In the genomic region with DNA sequence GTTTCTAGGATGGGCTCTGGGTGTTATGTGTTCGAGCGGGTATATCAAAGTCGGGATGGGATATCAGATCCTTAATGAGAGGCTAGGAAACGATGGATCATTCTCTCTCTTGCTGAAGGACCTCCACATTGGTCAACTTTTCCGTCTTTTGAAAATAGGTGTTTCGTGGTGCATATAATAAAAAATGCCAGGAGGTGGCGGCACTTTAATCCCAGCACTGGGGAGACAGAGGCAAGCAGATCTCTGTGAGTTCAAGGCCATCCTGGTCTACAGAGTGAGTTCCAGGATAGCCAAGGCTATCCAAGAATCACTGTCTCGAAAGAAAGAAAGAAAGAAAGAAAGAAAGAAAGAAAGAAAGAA, we compare ENCODE assay signal across 8 mouse cellular contexts. TPM values are rescaled to one million over a fixed set of nuclear protein-coding genes. Genes with fewer than 3 reads are reported as not detected.
DNase-seq lines count a peak whose midpoint lies in the region; ATAC-seq and TF ChIP-seq lines count a peak whose summit lies in the region.

No protein-coding gene starts in this region.

- H3K4me1 ChIP-seq in lung, postnatal 0 days (ENCODE audit: insufficient read depth, low read depth, low read length), result peaks cover 10% of the 10 kb centered on the region; the same call in 1 of the 2 replicates
- peaks cover 38% of the 10 kb centered on the region for H3K4me1 ChIP-seq in forebrain, embryonic 13.5 days
- H3K4me1 ChIP-seq in liver, embryonic 11.5 days (replicated peaks; ENCODE audit: control insufficient read depth, insufficient read depth, low read length), result peaks cover 34% of the 10 kb centered on the region
- H3K4me1 ChIP-seq in stomach, embryonic 14.5 days (ENCODE audit: control insufficient read depth, insufficient read depth, low read length), result peaks cover 19% of the 10 kb centered on the region; the same call in 1 of the 2 replicates

- intact Hi-C loops in left cerebral cortex, adult 2 months (cut with DNase I), result no loop called here

- H3K9me3 ChIP-seq in lung, postnatal 0 days (ENCODE audit: low read length), result no peaks in the 10 kb centered on the region
- H3K9me3 ChIP-seq in forebrain, embryonic 13.5 days (replicated peaks), result no peaks in the 10 kb centered on the region
- no peaks in the 10 kb centered on the region for H3K9me3 ChIP-seq in liver, embryonic 11.5 days (ENCODE audit: control insufficient read depth, low read length)
- no peaks in the 10 kb centered on the region for H3K9me3 ChIP-seq in stomach, embryonic 14.5 days (ENCODE audit: control insufficient read depth, low read depth, low read length)

- no peak overlapping the region for H3K27ac ChIP-seq in lung, postnatal 0 days (ENCODE audit: low read length)
- H3K27ac ChIP-seq in forebrain, embryonic 13.5 days, result no peak overlapping the region
- peak overlapping the region; percentile 50 for H3K27ac ChIP-seq in liver, embryonic 11.5 days (ENCODE audit: low read depth, low read length)
- H3K27ac ChIP-seq in stomach, embryonic 14.5 days (ENCODE audit: low read length), result no peak overlapping the region
- no peak overlapping the region for H3K27ac ChIP-seq in left cerebral cortex, adult 2 months

- no peak overlapping the region for H3K4me2 ChIP-seq in lung, postnatal 0 days (replicated peaks; ENCODE audit: low read depth, low read length)
- peak overlapping the region; percentile 24; the same call in 1 of the 2 replicates for H3K4me2 ChIP-seq in forebrain, embryonic 13.5 days
- peak overlapping the region; percentile 94 for H3K4me2 ChIP-seq in liver, embryonic 11.5 days
- H3K4me2 ChIP-seq in stomach, embryonic 14.5 days (replicated peaks; ENCODE audit: low read depth, low read length), result peak overlapping the region; percentile 17; the same call in 1 of the 2 replicates

- WGBS in lung, postnatal 0 days, result 10% methylated on average over 8 of the region's 8 CpGs
- WGBS in forebrain, embryonic 13.5 days, result 13% methylated on average over 8 of the region's 8 CpGs
- WGBS in liver, embryonic 11.5 days, result 11% methylated on average over 8 of the region's 8 CpGs
- WGBS in stomach, embryonic 14.5 days, result 12% methylated on average over 8 of the region's 8 CpGs

- H3K4me3 ChIP-seq in lung, postnatal 0 days (ENCODE audit: low read depth, low read length), result no peak overlapping the region
- peak overlapping the region; percentile 93 for H3K4me3 ChIP-seq in forebrain, embryonic 13.5 days
- peak overlapping the region; percentile 100 for H3K4me3 ChIP-seq in liver, embryonic 11.5 days (ENCODE audit: low read depth, low read length)
- peak overlapping the region; percentile 5; the same call in 1 of the 2 replicates for H3K4me3 ChIP-seq in stomach, embryonic 14.5 days (ENCODE audit: low read depth, low read length)
- no peak overlapping the region for H3K4me3 ChIP-seq in left cerebral cortex, adult 2 months

- no peak for ATAC-seq in lung, postnatal 0 days
- ATAC-seq in forebrain, embryonic 13.5 days, result 0 out of 2 replicates have a peak, but pooled peaks have one; percentile 7
- no peak for ATAC-seq in liver, embryonic 11.5 days (replicated peaks; ENCODE audit: low FRiP score)
- no peak for ATAC-seq in stomach, embryonic 14.5 days (ENCODE audit: insufficient number of reproducible peaks, insufficient read depth, low FRiP score, low read depth)
- ATAC-seq in inflammation-experienced regulatory T-cells, adult 6 months, result no peak

- peak; percentile 42 for TF ChIP-seq CTCF in lung, postnatal 0 days (IDR thresholded peaks at IDR 0.05)
- TF ChIP-seq CTCF in left cerebral cortex, adult 2 months (IDR thresholded peaks at IDR 0.05), result no peak; the same call in 1 of the 2 replicates

- no peak for DNase-seq in lung, postnatal 0 days (ENCODE audit: low spot score)
- no peak for DNase-seq in lung, postnatal 25 days (ENCODE audit: low spot score)
- no peak for DNase-seq in liver, embryonic 11.5 days (ENCODE audit: low spot score)
- DNase-seq in left cerebral cortex, adult 2 months (ENCODE audit: extremely low spot score in 1 of 2, low spot score in 2 of 2), result no peak
- no peak for DNase-seq in kidney, postnatal 4 days

- no peak overlapping the region for H3K9ac ChIP-seq in lung, postnatal 0 days (replicated peaks; ENCODE audit: low read depth)
- H3K9ac ChIP-seq in forebrain, embryonic 13.5 days, result 0 out of 2 replicates have a peak overlapping the region, but pooled peaks have one; percentile 99
- peak overlapping the region; percentile 46; the same call in 1 of the 2 replicates for H3K9ac ChIP-seq in liver, embryonic 11.5 days (ENCODE audit: low read depth, low read length)
- no peak overlapping the region for H3K9ac ChIP-seq in stomach, embryonic 14.5 days (replicated peaks; ENCODE audit: low read depth, low read length)

- no peaks in the 10 kb centered on the region for H3K27me3 ChIP-seq in lung, postnatal 0 days (replicated peaks; ENCODE audit: insufficient read depth, low read length)
- H3K27me3 ChIP-seq in forebrain, embryonic 13.5 days, result no peaks in the 10 kb centered on the region; the same call in 1 of the 2 replicates
- no peaks in the 10 kb centered on the region for H3K27me3 ChIP-seq in liver, embryonic 11.5 days (replicated peaks; ENCODE audit: control insufficient read depth, insufficient read depth, low read length)
- no peaks in the 10 kb centered on the region for H3K27me3 ChIP-seq in stomach, embryonic 14.5 days (ENCODE audit: control insufficient read depth, insufficient read depth, low read length)

- H3K36me3 ChIP-seq in lung, postnatal 0 days (ENCODE audit: insufficient read depth, low read length), result peaks cover 7% of the 10 kb centered on the region; the same call in 1 of the 2 replicates
- H3K36me3 ChIP-seq in forebrain, embryonic 13.5 days (ENCODE audit: poor library complexity, severe bottlenecking), result peaks cover 18% of the 10 kb centered on the region
- peaks cover 17% of the 10 kb centered on the region for H3K36me3 ChIP-seq in liver, embryonic 11.5 days (ENCODE audit: control insufficient read depth, insufficient read depth, low read length)
- H3K36me3 ChIP-seq in stomach, embryonic 14.5 days (ENCODE audit: control insufficient read depth, insufficient read depth, low read length), result peaks cover 15% of the 10 kb centered on the region

- TF ChIP-seq EP300 in lung, postnatal 0 days (IDR thresholded peaks at IDR 0.05), result no peak

RNA-seq across cellular contexts. Expression of gene Tcf3, which starts 0.8 kb away (rescaled TPM):
- polyA plus RNA-seq in lung, postnatal 0 days (2015; fragmentation: Nextera tagmentation; extraction: Ambion mirVana), result 34.7 and 36.2 TPM in 2 replicates
- 112 and 119 TPM in 2 replicates for polyA plus RNA-seq in forebrain, embryonic 13.5 days (2015; fragmentation: Nextera tagmentation; extraction: Ambion mirVana)
- polyA plus RNA-seq in liver, embryonic 11.5 days (2014; fragmentation: Nextera tagmentation; extraction: Ambion mirVana), result 148 and 149 TPM in 2 replicates
- polyA plus RNA-seq in stomach, embryonic 14.5 days (2014; fragmentation: Nextera tagmentation; extraction: Ambion mirVana), result 107 and 108 TPM in 2 replicates
- total RNA-seq in left cerebral cortex, adult 2 months (2021), result 10 to 100 TPM; 28.9 to 30.1 TPM
- 1 to 10 TPM; 6.7 to 8.2 (median 7.9) TPM for polyA plus RNA-seq in inflammation-experienced regulatory T-cells, adult 6 months (2017; shearing (Covaris generic))

RNA-seq across cellular contexts. Expression of gene Uqcr11, which starts 27.6 kb away (rescaled TPM):
- 511 and 651 TPM in 2 replicates for polyA plus RNA-seq in lung, postnatal 0 days (2015; fragmentation: Nextera tagmentation; extraction: Ambion mirVana)
- 593 and 623 TPM in 2 replicates for polyA plus RNA-seq in forebrain, embryonic 13.5 days (2015; fragmentation: Nextera tagmentation; extraction: Ambion mirVana)
- 835 and 866 TPM in 2 replicates for polyA plus RNA-seq in liver, embryonic 11.5 days (2014; fragmentation: Nextera tagmentation; extraction: Ambion mirVana)
- 645 and 784 TPM in 2 replicates for polyA plus RNA-seq in stomach, embryonic 14.5 days (2014; fragmentation: Nextera tagmentation; extraction: Ambion mirVana)
- 100 to 1,000 TPM; 373 to 394 TPM for total RNA-seq in left cerebral cortex, adult 2 months (2021)
- polyA plus RNA-seq in inflammation-experienced regulatory T-cells, adult 6 months (2017; shearing (Covaris generic)), result 100 to 1,000 TPM; 289 to 335 (median 330) TPM

RNA-seq across cellular contexts. Expression of gene Mbd3, which starts 34.9 kb away (rescaled TPM):
- 90.6 and 90.7 TPM in 2 replicates for polyA plus RNA-seq in lung, postnatal 0 days (2015; fragmentation: Nextera tagmentation; extraction: Ambion mirVana)
- 304 and 319 TPM in 2 replicates for polyA plus RNA-seq in forebrain, embryonic 13.5 days (2015; fragmentation: Nextera tagmentation; extraction: Ambion mirVana)
- polyA plus RNA-seq in liver, embryonic 11.5 days (2014; fragmentation: Nextera tagmentation; extraction: Ambion mirVana), result 174 and 175 TPM in 2 replicates
- polyA plus RNA-seq in stomach, embryonic 14.5 days (2014; fragmentation: Nextera tagmentation; extraction: Ambion mirVana), result 194 and 200 TPM in 2 replicates
- 100 to 1,000 TPM; 139 to 150 TPM for total RNA-seq in left cerebral cortex, adult 2 months (2021)
- 10 to 100 TPM; 19.2 to 30.4 (median 25.9) TPM for polyA plus RNA-seq in inflammation-experienced regulatory T-cells, adult 6 months (2017; shearing (Covaris generic))

RNA-seq across cellular contexts. Expression of gene Mex3d, which starts 46.8 kb away (rescaled TPM):
- polyA plus RNA-seq in lung, postnatal 0 days (2015; fragmentation: Nextera tagmentation; extraction: Ambion mirVana), result 6.0 and 6.3 TPM in 2 replicates
- 15.5 and 16.6 TPM in 2 replicates for polyA plus RNA-seq in forebrain, embryonic 13.5 days (2015; fragmentation: Nextera tagmentation; extraction: Ambion mirVana)
- polyA plus RNA-seq in liver, embryonic 11.5 days (2014; fragmentation: Nextera tagmentation; extraction: Ambion mirVana), result 2.5 and 3.7 TPM in 2 replicates
- polyA plus RNA-seq in stomach, embryonic 14.5 days (2014; fragmentation: Nextera tagmentation; extraction: Ambion mirVana), result 7.7 and 8.1 TPM in 2 replicates
- 10 to 100 TPM; 19.2 to 20.6 TPM for total RNA-seq in left cerebral cortex, adult 2 months (2021)
- polyA plus RNA-seq in inflammation-experienced regulatory T-cells, adult 6 months (2017; shearing (Covaris generic)), result 1 to 10 TPM in 1 of 3 experiments, under 1 TPM in 2; 0.79 to 1.3 (median 0.79) TPM

Comparison
In these comparisons a context has a peak if more than half of its experiments do, and no peak if none do; other contexts are left out.
1. H3K4me3 ChIP-seq: peak in forebrain, embryonic 13.5 days (single experiment), liver, embryonic 11.5 days (single experiment) and stomach, embryonic 14.5 days (single experiment); none in lung, postnatal 0 days (single experiment) and left cerebral cortex, adult 2 months (single experiment).
2. H3K9ac ChIP-seq: peak in forebrain, embryonic 13.5 days (single experiment) and liver, embryonic 11.5 days (single experiment); none in lung, postnatal 0 days (single experiment) and stomach, embryonic 14.5 days (single experiment).